Mouse (Mus musculus): ENCODE measurements at regions not wholly inside any gene's neighbourhood (a gene's known extent, or its start where the extent isn't known, plus 50 kb on each side); places are given as distances from the start of the nearest gene placed in this dataset.

GRCm38 (mm10) chr8:103412731-103413130, 627.3 kb upstream of the Cdh11 start:
- TF ChIP-seq CTCF (IDR thresholded peaks at IDR 0.05; ENCODE audit: control insufficient read depth, insufficient read depth, insufficient replicate concordance, low read depth, low read length), result no peak
- no peak for TF ChIP-seq POLR2A (IDR thresholded peaks at IDR 0.05; ENCODE audit: control insufficient read depth, low read depth, low read length)

All from testis, adult 2 months (tissue).